Mouse (Mus musculus) kidney, postnatal 0 days (tissue): ENCODE data around the gene Clca3a2. TPM values are rescaled to one million over a fixed set of nuclear protein-coding genes. Genes with fewer than 3 reads are reported as not detected.
"Not testable (repeated sequence)": the region's sequence is repeated elsewhere in the genome, so short reads cannot be mapped to it uniquely, and the experiment has no call there.

ENCODE experiments used
- ATAC-seq: fragments of 200-750 bp; cut with Nextera tagmentation; replicated peaks from 2 replicates; pipeline ENCODE4 v1.8.0; 2017; ENCODE audit warnings: low read depth, moderate number of reproducible peaks, moderate TSS enrichment, moderate library complexity; ENCODE audit not compliant: low FRiP score
- DNase-seq: peaks from one replicate; pipeline ENCODE4 v3.0.0-alpha.2; 2016; ENCODE audit warnings: low spot score
- H3K27ac ChIP-seq: fragments of 300-500 bp; sonication (generic); 2 replicates; pipeline ENCODE4 v1.5.1; 2014; ENCODE audit warnings: mild to moderate bottlenecking
- H3K27me3 ChIP-seq: fragments of 300-500 bp; sonication (generic); 2 replicates; pipeline ENCODE4 v1.6.1; 2014; ENCODE audit warnings: low read length, mixed read lengths; ENCODE audit not compliant: insufficient read depth
- H3K36me3 ChIP-seq: fragments of 300-500 bp; sonication (generic); 2 replicates; pipeline ENCODE4 v1.6.1; 2014; ENCODE audit warnings: low read length, mixed read lengths; ENCODE audit not compliant: insufficient read depth
- H3K4me1 ChIP-seq: fragments of 300-500 bp; sonication (generic); replicated peaks from 2 replicates; pipeline ENCODE4 v1.6.1; 2014; ENCODE audit warnings: antibody characterized with exemption, low read length, mixed read lengths; ENCODE audit not compliant: insufficient read depth
- H3K4me2 ChIP-seq: fragments of 300-500 bp; sonication (generic); 2 replicates; pipeline ENCODE4 v1.6.1; 2014; ENCODE audit warnings: mild to moderate bottlenecking, low read length, moderate library complexity, mixed read lengths
- H3K4me3 ChIP-seq: fragments of 300-500 bp; sonication (generic); replicated peaks from 2 replicates; pipeline ENCODE4 v1.5.1; 2014; ENCODE audit warnings: low read depth, low read length
- H3K9ac ChIP-seq: fragments of 300-500 bp; sonication (generic); 2 replicates; pipeline ENCODE4 v1.6.1; 2014; ENCODE audit warnings: low read depth, low read length
- H3K9me3 ChIP-seq: fragments of 300-500 bp; sonication (generic); replicated peaks from 2 replicates; pipeline ENCODE4 v1.6.1; 2016; ENCODE audit warnings: low read length, inconsistent platforms, mixed read lengths
- CTCF ChIP-seq: IDR thresholded peaks from 2 replicates; pipeline ENCODE4 v1.5.1; 2016; ENCODE audit warnings: antibody characterized with exemption, low read depth, mild to moderate bottlenecking, moderate library complexity
- WGBS: fragments of 180-500 bp; shearing (Covaris S2); extraction: QIAGEN DNeasy Blood & Tissue Kit; methylation state at CpG from one replicate; pipeline ENCODE4 v1.1.7; 2014; 5-methylcytosine and 5-hydroxymethylcytosine counted together
- polyA plus RNA-seq: library from polyadenylated mRNA; unstranded; fragments of >200 nt; fragmentation: Nextera tagmentation; extraction: Ambion mirVana; gene quantifications from 2 replicates; pipeline ENCODE4 v1.2.1, GENCODE M21; 2015

Gene Clca3a2
- polyA plus RNA-seq, result 0.32 and 0.46 TPM in 2 replicates

GRCm38 (mm10) chr3:144819219-144819618, at the start of gene Clca3a2:
Gene Clca3a2 (minus strand): TSS chr3:144819494.
- not testable (repeated sequence) for H3K27me3 ChIP-seq, DNase-seq, H3K27ac ChIP-seq, H3K4me1 ChIP-seq, H3K9me3 ChIP-seq, H3K36me3 ChIP-seq, H3K4me3 ChIP-seq, H3K9ac ChIP-seq, H3K4me2 ChIP-seq, ATAC-seq
- WGBS, result 78% methylated on average over 6 of the region's 6 CpGs

DNA sequence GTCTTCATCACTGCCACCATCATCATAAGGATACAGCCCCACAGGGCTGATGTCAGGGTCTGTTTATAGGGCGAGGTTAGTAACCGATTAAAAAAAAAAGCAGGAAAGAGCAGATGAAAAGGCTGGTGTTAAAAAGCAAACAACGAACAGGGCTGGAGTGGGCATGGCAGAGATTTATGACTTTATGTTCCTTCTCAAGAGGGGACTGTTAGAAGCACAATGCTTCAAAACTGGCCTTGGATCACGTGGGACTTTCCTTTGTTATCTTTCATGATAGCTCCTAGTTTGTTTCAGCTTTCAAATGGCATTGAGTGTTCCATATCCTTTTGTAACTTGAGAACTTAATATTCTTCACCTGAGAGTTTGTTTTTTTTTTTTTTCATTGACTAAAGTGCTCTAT, 30.3 kb upstream of the Clca3a2 start:
- Histone ChIP-seq H3K4me3 (no peak overlapping the region), H3K27me3 (no peaks in the 10 kb centered on the region), H3K27ac (no peak overlapping the region), H3K9me3 (no peaks in the 10 kb centered on the region), H3K4me1 (no peaks in the 10 kb centered on the region), H3K4me2 (no peak overlapping the region), H3K9ac (no peak overlapping the region), H3K36me3 (no peaks in the 10 kb centered on the region)
- ATAC-seq (no peak), DNase-seq (no peak)
- WGBS, result 10% methylated on average over 4 of the region's 4 CpGs
- no peak for TF ChIP-seq CTCF

GRCm38 (mm10) chr3:144849014-144849556, 29.8 kb upstream of the Clca3a2 start, which contains the start of gene Clca3b:
Gene Clca3b (minus strand): TSS chr3:144849357.
- not testable (repeated sequence) for DNase-seq, H3K4me2 ChIP-seq, H3K36me3 ChIP-seq, ATAC-seq, H3K9me3 ChIP-seq, H3K27ac ChIP-seq, H3K4me3 ChIP-seq, H3K9ac ChIP-seq, H3K4me1 ChIP-seq, H3K27me3 ChIP-seq
- 77% methylated on average over 9 of the region's 9 CpGs for WGBS

GRCm38 (mm10) chr3:144827257-144827656, 8.0 kb upstream of the Clca3a2 start:
- ATAC-seq (0 out of 2 replicates have a peak, but pooled peaks have one; percentile 43), DNase-seq (peak; percentile 57)
- Histone ChIP-seq H3K27me3 (no peaks in the 10 kb centered on the region), H3K9ac (no peak overlapping the region), H3K4me2 (no peak overlapping the region), H3K4me3 (no peak overlapping the region), H3K4me1 (no peaks in the 10 kb centered on the region), H3K36me3 (no peaks in the 10 kb centered on the region), H3K9me3 (no peaks in the 10 kb centered on the region), H3K27ac (no peak overlapping the region)
- TF ChIP-seq CTCF, result no peak
- WGBS, result 41% methylated on average over 6 of the region's 6 CpGs

- H3K27me3 ChIP-seq, result no peaks in the 10 kb centered on the region
- no peak overlapping the region for H3K4me2 ChIP-seq
- TF ChIP-seq CTCF, result peak; percentile 90
- no peaks in the 10 kb centered on the region for H3K9me3 ChIP-seq
- H3K4me3 ChIP-seq, result no peak overlapping the region
- no peak overlapping the region for H3K27ac ChIP-seq
- no peaks in the 10 kb centered on the region for H3K4me1 ChIP-seq
- no peaks in the 10 kb centered on the region for H3K36me3 ChIP-seq
- 10% methylated on average over 10 of the region's 10 CpGs for WGBS
- no peak overlapping the region for H3K9ac ChIP-seq
- peak; percentile 89 for DNase-seq
- ATAC-seq, result peak; percentile 72
Measured at GRCm38 (mm10) chr3:144825151-144825550, 5.9 kb upstream of the Clca3a2 start.

DNA sequence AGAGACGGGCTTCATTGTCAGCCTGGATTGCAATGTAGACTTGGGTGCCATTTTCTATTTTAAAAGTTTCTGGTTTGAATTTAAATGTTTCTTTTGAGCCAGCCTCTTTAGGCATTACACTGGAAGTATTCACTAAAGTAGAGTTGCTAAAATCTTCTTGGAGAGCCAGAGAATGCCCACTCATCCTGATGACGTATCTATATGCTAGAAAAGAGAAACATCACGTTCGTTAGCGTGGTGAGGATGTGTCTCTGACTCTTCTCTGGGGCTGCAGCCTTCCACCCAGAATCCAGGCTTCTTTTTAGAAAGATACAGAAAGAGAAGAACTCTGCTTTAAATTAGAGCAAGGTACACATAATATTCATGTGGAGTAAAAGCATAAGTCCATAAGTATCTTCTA, 4.0 kb upstream of the Clca3a2 start:
- no peak overlapping the region for H3K4me2 ChIP-seq
- H3K27me3 ChIP-seq, result no peaks in the 10 kb centered on the region
- no peak overlapping the region for H3K27ac ChIP-seq
- H3K36me3 ChIP-seq, result no peaks in the 10 kb centered on the region
- ATAC-seq, result no peak
- H3K4me3 ChIP-seq, result no peak overlapping the region
- no peak overlapping the region for H3K9ac ChIP-seq
- TF ChIP-seq CTCF, result no peak
- no peak for DNase-seq
- 78% methylated on average over 5 of the region's 5 CpGs for WGBS
- H3K4me1 ChIP-seq, result no peaks in the 10 kb centered on the region
- H3K9me3 ChIP-seq, result no peaks in the 10 kb centered on the region

DNA sequence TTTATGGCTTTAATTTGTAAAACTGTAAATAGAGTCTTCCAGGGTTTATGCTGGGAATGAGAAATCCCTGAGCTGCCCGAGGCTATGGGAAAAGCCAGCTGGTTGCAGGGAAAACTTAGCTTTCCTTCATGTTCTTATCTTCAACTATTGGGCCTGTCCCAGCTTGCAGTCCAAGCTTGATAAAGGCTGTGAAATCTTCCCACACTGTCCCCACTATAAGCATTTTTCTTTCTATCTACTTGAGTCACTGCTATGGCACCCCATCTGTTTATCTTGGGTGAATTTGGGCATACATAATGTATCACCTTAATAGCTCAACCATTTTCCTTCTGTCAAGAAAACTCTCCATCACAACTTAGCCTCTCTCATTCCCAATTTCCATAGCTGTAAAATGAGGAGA, 1.3 kb upstream of the Clca3a2 start:
- 63% methylated on average over 1 of the region's 1 CpGs for WGBS

GRCm38 (mm10) chr3:144813336-144813735, 6.0 kb downstream of the Clca3a2 start:
- 87% methylated on average over 6 of the region's 6 CpGs for WGBS
- ATAC-seq, result not testable (repeated sequence)

More for the DNA sequence above, 1.3 kb upstream of the Clca3a2 start:
- ATAC-seq, result no peak
- no peak overlapping the region for H3K27ac ChIP-seq
- TF ChIP-seq CTCF, result no peak
- no peak overlapping the region for H3K4me3 ChIP-seq
- H3K4me1 ChIP-seq, result no peaks in the 10 kb centered on the region
- no peak for DNase-seq
- no peak overlapping the region for H3K4me2 ChIP-seq
- no peak overlapping the region for H3K9ac ChIP-seq
- H3K9me3 ChIP-seq, result no peaks in the 10 kb centered on the region
- H3K27me3 ChIP-seq, result no peaks in the 10 kb centered on the region
- no peaks in the 10 kb centered on the region for H3K36me3 ChIP-seq

More at GRCm38 (mm10) chr3:144813336-144813735, 6.0 kb downstream of the Clca3a2 start:
- not testable (repeated sequence) for H3K9me3 ChIP-seq, H3K36me3 ChIP-seq, H3K9ac ChIP-seq, H3K4me3 ChIP-seq, H3K27me3 ChIP-seq, H3K4me1 ChIP-seq, H3K27ac ChIP-seq, H3K4me2 ChIP-seq, DNase-seq
